Mouse (Mus musculus) forebrain, embryonic 11.5 days (tissue): ENCODE measurements around the gene Efl1. TPM values are rescaled to one million over a fixed set of nuclear protein-coding genes. Genes with fewer than 3 reads are reported as not detected.
"Not testable (repeated sequence)": the region's sequence is repeated elsewhere in the genome, so short reads cannot be mapped to it uniquely, and the experiment has no call there.

ENCODE experiments used
- ATAC-seq: fragments of 200-750 bp; cut with Nextera tagmentation; replicated peaks from 2 replicates; pipeline ENCODE4 v1.8.0; 2017; ENCODE audit warnings: moderate TSS enrichment; ENCODE audit not compliant: low FRiP score
- DNase-seq: peaks from one replicate; pipeline ENCODE4 v3.0.0-alpha.2; 2017; ENCODE audit warnings: low spot score
- H3K27ac ChIP-seq: fragments of 300-500 bp; sonication (generic); 2 replicates; pipeline ENCODE4 v1.5.1; 2014; ENCODE audit warnings: low read depth, low read length
- H3K27me3 ChIP-seq: fragments of 300-500 bp; sonication (generic); 2 replicates; pipeline ENCODE4 v1.6.1; 2014; ENCODE audit warnings: mild to moderate bottlenecking, low read length, mixed read lengths; ENCODE audit not compliant: control insufficient read depth, insufficient read depth
- H3K36me3 ChIP-seq: fragments of 300-500 bp; sonication (generic); 2 replicates; pipeline ENCODE4 v1.6.1; 2014; ENCODE audit warnings: mild to moderate bottlenecking, low read length, moderate library complexity, mixed read lengths; ENCODE audit not compliant: control insufficient read depth, insufficient read depth
- H3K4me1 ChIP-seq: fragments of 300-500 bp; sonication (generic); replicated peaks from 2 replicates; pipeline ENCODE4 v1.6.1; 2014; ENCODE audit warnings: low read length, mixed read lengths; ENCODE audit not compliant: control insufficient read depth, insufficient read depth
- H3K4me2 ChIP-seq: fragments of 300-500 bp; sonication (generic); 2 replicates; pipeline ENCODE4 v1.6.1; 2014; ENCODE audit warnings: low read depth, mild to moderate bottlenecking, low read length, moderate library complexity, mixed read lengths; ENCODE audit not compliant: severe bottlenecking
- H3K4me3 ChIP-seq: fragments of 300-500 bp; sonication (generic); 2 replicates; pipeline ENCODE4 v1.5.1; 2014; ENCODE audit warnings: low read depth, low read length
- H3K9ac ChIP-seq: fragments of 300-500 bp; sonication (generic); 2 replicates; pipeline ENCODE4 v1.6.1; 2014; ENCODE audit warnings: low read length
- H3K9me3 ChIP-seq: fragments of 300-500 bp; sonication (generic); 2 replicates; pipeline ENCODE4 v1.6.1; 2016; ENCODE audit warnings: low read length, mixed read lengths; ENCODE audit not compliant: control insufficient read depth
- WGBS: fragments of 180-500 bp; shearing (Covaris S2); extraction: QIAGEN DNeasy Blood & Tissue Kit; methylation state at CpG from one replicate; pipeline ENCODE4 v1.1.7; 2014; 5-methylcytosine and 5-hydroxymethylcytosine counted together
- polyA plus RNA-seq: library from polyadenylated mRNA; unstranded; fragments of >200 nt; fragmentation: Nextera tagmentation; extraction: Ambion mirVana; gene quantifications from 2 replicates; pipeline ENCODE4 v1.2.1, GENCODE M21; 2014

Gene Efl1
- polyA plus RNA-seq, 1 experiment from 2014 or later, result 18.6 TPM

DNA sequence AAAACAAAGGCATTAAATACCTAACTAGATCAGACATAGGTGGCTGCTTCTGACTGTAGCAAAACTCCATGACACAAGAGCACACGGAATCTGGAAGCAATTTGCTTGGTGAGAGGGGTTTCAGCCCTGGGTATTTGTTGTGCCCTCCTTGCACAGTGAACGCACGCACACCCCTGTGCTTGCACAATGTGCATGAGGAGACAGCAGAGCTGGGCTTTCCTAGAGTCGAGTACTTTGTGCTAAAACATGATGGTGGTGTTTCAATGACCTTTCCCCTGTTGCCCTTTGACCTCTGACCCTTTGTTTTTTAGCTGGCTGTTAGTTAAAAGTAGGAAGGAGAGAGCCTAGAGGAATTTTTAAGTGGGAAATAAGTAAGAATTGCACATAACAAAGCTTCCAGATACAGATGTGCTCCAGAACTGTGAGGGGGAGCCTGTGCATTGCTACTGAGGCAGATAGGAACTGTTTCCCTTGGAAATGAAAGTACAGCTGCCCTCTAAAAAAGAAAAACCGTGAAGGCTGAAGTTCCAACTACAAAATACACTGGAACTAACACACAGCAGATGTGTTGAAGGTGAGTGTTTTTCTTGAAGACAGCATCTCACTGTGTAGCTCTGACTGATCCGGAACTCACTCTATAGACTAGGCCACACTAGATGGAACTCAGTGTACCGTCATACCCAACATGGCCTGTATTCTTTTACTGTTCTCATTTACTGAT is 74.9 kb downstream of the Efl1 start:
- no peak overlapping the region for H3K27ac ChIP-seq
- H3K4me2 ChIP-seq, result no peak overlapping the region
- no peaks in the 10 kb centered on the region for H3K9me3 ChIP-seq
- no peaks in the 10 kb centered on the region for H3K36me3 ChIP-seq
- DNase-seq (no peak), ATAC-seq (no peak)
- no peaks in the 10 kb centered on the region for H3K27me3 ChIP-seq
- WGBS, result 64% methylated on average over 7 of the region's 7 CpGs
- peaks cover 2% of the 10 kb centered on the region; the same call in 1 of the 2 replicates for H3K4me1 ChIP-seq
- H3K4me3 ChIP-seq, result no peak overlapping the region
- H3K9ac ChIP-seq, result no peak overlapping the region

DNA sequence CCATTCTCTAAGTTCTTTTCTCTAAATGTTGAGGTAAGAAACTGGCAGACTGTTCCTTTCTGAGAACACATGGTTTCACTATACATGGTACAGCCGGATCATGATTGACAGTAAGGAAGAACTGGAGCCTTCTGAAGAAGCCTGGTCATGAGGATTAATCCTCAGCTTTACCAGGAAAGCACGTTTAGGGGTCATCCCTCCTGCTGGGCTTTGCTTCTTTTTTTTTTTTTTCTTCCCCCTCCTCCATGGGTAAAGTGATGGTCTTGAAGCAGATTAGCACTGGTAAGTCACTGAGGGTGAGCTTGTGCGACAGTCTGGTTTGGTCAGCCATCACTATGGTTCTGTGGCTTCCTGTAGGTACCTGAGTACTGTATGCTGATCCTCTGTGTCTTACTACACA is 76.1 kb downstream of the Efl1 start:
- no peaks in the 10 kb centered on the region for H3K27me3 ChIP-seq
- no peak overlapping the region for H3K27ac ChIP-seq
- ATAC-seq, result no peak
- no peaks in the 10 kb centered on the region for H3K36me3 ChIP-seq
- no peak overlapping the region for H3K9ac ChIP-seq
- DNase-seq, result no peak
- 26% methylated on average over 3 of the region's 3 CpGs for WGBS
- peaks cover 2% of the 10 kb centered on the region; the same call in 1 of the 2 replicates for H3K4me1 ChIP-seq
- no peaks in the 10 kb centered on the region for H3K9me3 ChIP-seq
- H3K4me2 ChIP-seq, result no peak overlapping the region
- no peak overlapping the region for H3K4me3 ChIP-seq

DNA sequence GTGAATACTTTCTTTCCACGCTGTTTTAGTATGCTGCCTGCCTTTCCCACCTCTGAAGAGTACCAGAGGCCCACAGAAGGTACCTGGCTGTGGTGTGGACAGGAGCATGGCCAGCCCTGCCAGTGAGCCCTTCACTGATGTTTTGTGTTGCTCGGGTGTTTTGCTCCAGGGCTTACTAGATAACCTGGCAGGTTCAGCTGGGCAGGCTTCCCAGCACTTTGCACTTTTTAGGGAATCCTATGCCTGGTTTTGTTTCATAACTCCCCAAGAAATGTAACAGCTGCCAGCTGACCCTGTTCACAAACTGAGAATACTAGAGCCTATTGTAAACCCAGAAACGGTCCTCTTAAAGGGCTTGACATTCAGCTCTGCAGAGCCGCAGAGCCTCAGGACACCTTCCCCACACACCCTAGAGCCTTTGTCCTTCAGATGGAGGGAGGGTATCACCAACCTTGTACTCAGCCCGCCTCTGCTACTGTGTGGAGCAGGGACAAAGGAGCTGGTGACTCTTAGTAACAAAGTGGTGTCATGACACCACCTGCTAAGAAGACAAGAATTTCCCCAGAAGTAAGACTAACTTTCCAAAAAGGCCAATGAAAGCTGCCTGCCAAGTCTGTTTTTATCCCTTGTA is 76.7 kb downstream of the Efl1 start:
- H3K27me3 ChIP-seq, result no peaks in the 10 kb centered on the region
- WGBS, result 40% methylated on average over 5 of the region's 5 CpGs
- DNase-seq, result no peak
- H3K9ac ChIP-seq, result no peak overlapping the region
- ATAC-seq, result no peak
- no peaks in the 10 kb centered on the region for H3K36me3 ChIP-seq
- H3K4me1 ChIP-seq, result peaks cover 2% of the 10 kb centered on the region; the same call in 1 of the 2 replicates
- H3K9me3 ChIP-seq, result no peaks in the 10 kb centered on the region
- H3K4me3 ChIP-seq, result no peak overlapping the region
- no peak overlapping the region for H3K4me2 ChIP-seq
- H3K27ac ChIP-seq, result no peak overlapping the region

DNA sequence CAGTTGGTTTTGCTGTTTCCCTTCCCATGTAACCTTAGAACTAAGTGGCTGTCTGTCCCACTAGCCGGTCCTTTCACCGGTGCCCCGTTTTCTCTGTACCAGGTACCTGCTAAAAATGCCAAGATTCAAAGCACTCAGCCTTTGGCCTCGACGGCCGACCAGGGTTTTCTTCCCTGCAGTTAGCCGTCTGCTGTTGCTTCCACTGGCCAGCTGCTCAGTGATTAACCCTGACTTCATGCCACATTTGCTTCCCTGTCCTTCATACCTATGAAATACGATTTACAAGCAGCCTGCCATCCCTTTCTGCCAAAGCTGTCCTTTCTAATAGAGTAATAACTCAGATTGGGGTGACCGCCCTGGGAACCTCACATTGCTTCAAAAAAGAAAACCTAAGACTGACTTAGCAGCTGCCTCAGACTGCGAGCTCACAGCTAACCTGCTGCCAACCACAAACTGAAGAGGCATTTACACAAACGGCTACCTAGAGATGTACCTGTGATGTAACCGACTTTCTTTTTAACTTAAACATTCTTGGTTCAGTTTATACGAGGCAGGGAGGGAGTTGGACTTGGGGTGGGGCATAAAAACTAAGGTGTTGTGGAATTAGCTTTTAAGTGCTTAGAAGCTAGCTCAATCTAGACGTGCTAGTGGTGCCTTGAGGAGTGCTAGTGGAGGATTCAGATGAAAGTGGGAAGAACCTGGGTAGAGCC is 77.5 kb downstream of the Efl1 start:
- ATAC-seq (no peak), DNase-seq (no peak)
- Histone ChIP-seq H3K36me3 (no peaks in the 10 kb centered on the region), H3K4me2 (no peak overlapping the region), H3K4me1 (peaks cover 2% of the 10 kb centered on the region; the same call in 1 of the 2 replicates), H3K4me3 (no peak overlapping the region), H3K9ac (no peak overlapping the region), H3K27me3 (no peaks in the 10 kb centered on the region), H3K9me3 (no peaks in the 10 kb centered on the region), H3K27ac (no peak overlapping the region)
- WGBS, result 78% methylated on average over 14 of the region's 14 CpGs

DNA sequence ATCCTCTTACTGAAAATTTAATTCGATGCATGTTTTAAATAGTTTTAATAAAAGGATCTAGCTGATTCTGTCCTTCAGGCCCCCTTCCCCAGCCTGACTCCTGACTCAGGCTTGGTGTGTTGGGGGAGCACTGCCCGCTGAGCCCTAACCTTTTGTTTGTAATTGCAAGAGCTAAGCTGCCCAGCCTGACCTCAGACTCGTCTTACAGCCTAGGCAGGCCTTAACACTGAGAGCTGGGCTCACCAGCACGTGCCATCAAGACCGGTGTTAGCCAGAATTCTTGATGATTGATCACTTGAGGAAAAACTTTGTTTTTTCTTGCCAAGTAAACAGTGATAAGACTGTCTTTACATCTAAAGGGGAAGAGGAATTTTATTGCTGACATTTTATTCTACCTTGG is 78.7 kb downstream of the Efl1 start:
- Histone ChIP-seq H3K9me3 (no peaks in the 10 kb centered on the region), H3K4me1 (peaks cover 2% of the 10 kb centered on the region; the same call in 1 of the 2 replicates), H3K9ac (no peak overlapping the region), H3K4me3 (no peak overlapping the region), H3K4me2 (no peak overlapping the region), H3K27me3 (no peaks in the 10 kb centered on the region), H3K36me3 (no peaks in the 10 kb centered on the region), H3K27ac (no peak overlapping the region)
- DNase-seq, result no peak
- 37% methylated on average over 5 of the region's 5 CpGs for WGBS
- no peak for ATAC-seq

DNA sequence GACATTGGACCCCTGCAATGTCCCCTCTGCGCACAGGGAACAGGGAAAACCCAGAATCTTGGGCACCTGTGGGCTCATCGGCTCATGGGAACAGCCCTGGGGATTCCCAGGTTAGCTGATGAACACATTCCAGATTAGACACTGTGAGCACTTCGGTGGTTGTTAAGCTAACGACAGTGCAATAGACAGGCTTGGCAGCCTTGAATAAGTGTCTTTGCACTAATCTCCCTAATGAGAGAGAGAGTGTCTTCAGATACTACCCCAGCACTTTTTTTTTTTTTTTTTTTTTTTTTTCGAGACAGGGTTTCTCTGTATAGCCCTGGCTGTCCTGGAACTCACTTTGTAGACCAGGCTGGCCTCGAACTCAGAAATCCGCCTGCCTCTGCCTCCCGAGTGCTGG is 80.6 kb downstream of the Efl1 start:
- H3K27me3 ChIP-seq, H3K27ac ChIP-seq, H3K4me3 ChIP-seq, ATAC-seq, H3K4me2 ChIP-seq, H3K4me1 ChIP-seq, H3K9ac ChIP-seq, H3K9me3 ChIP-seq, DNase-seq, H3K36me3 ChIP-seq: not testable (repeated sequence)
- 94% methylated on average over 6 of the region's 8 CpGs for WGBS

DNA sequence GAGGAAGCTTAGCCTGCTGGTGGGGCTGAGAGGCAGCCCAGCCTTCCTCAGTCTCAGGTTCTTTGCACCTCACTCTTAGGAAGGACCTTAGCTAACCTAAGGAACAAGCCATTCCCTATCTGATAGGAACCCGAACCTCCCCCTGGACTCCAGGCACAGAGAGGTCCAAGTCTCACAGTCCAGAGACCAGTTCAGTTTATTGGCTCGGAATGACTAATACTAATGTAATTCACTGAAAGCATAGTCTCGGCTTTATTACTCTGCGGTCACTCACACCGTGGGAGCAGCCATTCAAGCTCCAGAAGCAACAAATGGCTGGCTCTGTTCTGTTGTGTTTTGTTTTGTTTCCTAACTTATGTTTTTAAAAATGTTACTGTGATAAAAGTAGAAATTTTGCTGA is 84.7 kb downstream of the Efl1 start:
- no peak overlapping the region for H3K4me2 ChIP-seq
- no peaks in the 10 kb centered on the region for H3K9me3 ChIP-seq
- no peak overlapping the region for H3K9ac ChIP-seq
- no peak overlapping the region for H3K4me3 ChIP-seq
- 88% methylated on average over 5 of the region's 5 CpGs for WGBS
- no peaks in the 10 kb centered on the region for H3K36me3 ChIP-seq
- no peak for DNase-seq
- no peaks in the 10 kb centered on the region for H3K4me1 ChIP-seq
- no peak for ATAC-seq
- no peaks in the 10 kb centered on the region for H3K27me3 ChIP-seq
- no peak overlapping the region for H3K27ac ChIP-seq

DNA sequence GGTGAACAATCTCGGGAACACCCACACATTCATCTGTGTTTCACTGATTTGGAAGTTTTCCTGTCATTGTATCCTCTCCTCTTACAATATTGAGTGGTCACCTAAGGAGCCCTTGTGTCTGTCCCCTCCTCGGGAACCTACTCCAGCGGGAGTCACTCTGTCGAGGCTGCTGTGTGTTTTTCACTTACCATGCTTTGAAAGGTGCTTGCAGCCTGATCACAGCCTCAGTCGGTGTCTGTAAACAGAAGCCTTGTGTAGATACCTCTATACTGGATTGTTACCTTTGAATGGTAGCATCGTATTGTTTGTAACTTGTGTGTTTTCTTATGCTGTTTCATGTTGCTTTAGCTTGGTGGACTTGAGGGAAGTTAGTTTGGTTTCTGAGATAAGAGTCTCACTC is 85.6 kb downstream of the Efl1 start:
- Histone ChIP-seq H3K9me3 (no peaks in the 10 kb centered on the region), H3K4me2 (no peak overlapping the region), H3K9ac (no peak overlapping the region), H3K27ac (no peak overlapping the region), H3K27me3 (no peaks in the 10 kb centered on the region), H3K4me3 (no peak overlapping the region), H3K36me3 (no peaks in the 10 kb centered on the region), H3K4me1 (no peaks in the 10 kb centered on the region)
- DNase-seq (no peak), ATAC-seq (no peak)
- WGBS, result 88% methylated on average over 6 of the region's 6 CpGs
